Mouse (Mus musculus) embryonic facial prominence, embryonic 15.5 days (tissue): ENCODE results near the gene Slc30a4. TPM values are rescaled to one million over a fixed set of nuclear protein-coding genes. Genes with fewer than 3 reads are reported as not detected.

ENCODE experiments used
- ATAC-seq: fragments of 200-750 bp; cut with Nextera tagmentation; 2 replicates; pipeline ENCODE4 v1.8.0; 2017; ENCODE audit warnings: low read depth, moderate TSS enrichment; ENCODE audit not compliant: insufficient number of reproducible peaks, low FRiP score, low TSS enrichment
- H3K27ac ChIP-seq: fragments of 300-500 bp; sonication (generic); replicated peaks from 2 replicates; pipeline ENCODE4 v1.5.1; 2015; ENCODE audit warnings: mild to moderate bottlenecking, inconsistent platforms
- H3K27me3 ChIP-seq: fragments of 300-500 bp; sonication (generic); 2 replicates; pipeline ENCODE4 v1.6.1; 2015; ENCODE audit warnings: inconsistent platforms
- H3K36me3 ChIP-seq: fragments of 300-500 bp; sonication (generic); 2 replicates; pipeline ENCODE4 v1.6.1; 2015; ENCODE audit warnings: mild to moderate bottlenecking, inconsistent platforms
- H3K4me1 ChIP-seq: fragments of 300-500 bp; sonication (generic); 2 replicates; pipeline ENCODE4 v1.6.1; 2015; ENCODE audit warnings: inconsistent platforms
- H3K4me2 ChIP-seq: fragments of 300-500 bp; sonication (generic); replicated peaks from 2 replicates; pipeline ENCODE4 v1.6.1; 2015; ENCODE audit warnings: mild to moderate bottlenecking, inconsistent platforms
- H3K4me3 ChIP-seq: fragments of 300-500 bp; sonication (generic); replicated peaks from 2 replicates; pipeline ENCODE4 v1.5.1; 2015; ENCODE audit warnings: mild to moderate bottlenecking, inconsistent platforms
- H3K9ac ChIP-seq: fragments of 300-500 bp; sonication (generic); 2 replicates; pipeline ENCODE4 v1.6.1; 2015; ENCODE audit warnings: inconsistent platforms
- H3K9me3 ChIP-seq: fragments of 300-500 bp; sonication (generic); replicated peaks from 2 replicates; pipeline ENCODE4 v1.6.1; 2016; ENCODE audit warnings: inconsistent platforms
- WGBS: fragments of 180-500 bp; shearing (Covaris S2); methylation state at CpG from one replicate; pipeline ENCODE4 v1.1.7; 2015; 5-methylcytosine and 5-hydroxymethylcytosine counted together
- polyA plus RNA-seq: library from polyadenylated mRNA; unstranded; fragments of >200 nt; fragmentation: Nextera tagmentation; extraction: Ambion mirVana; gene quantifications from 2 replicates; pipeline ENCODE4 v1.2.1, GENCODE M21; 2015

Slc30a4 gene
- polyA plus RNA-seq, 1 experiment from 2014 or later, result 10.2 TPM

DNA sequence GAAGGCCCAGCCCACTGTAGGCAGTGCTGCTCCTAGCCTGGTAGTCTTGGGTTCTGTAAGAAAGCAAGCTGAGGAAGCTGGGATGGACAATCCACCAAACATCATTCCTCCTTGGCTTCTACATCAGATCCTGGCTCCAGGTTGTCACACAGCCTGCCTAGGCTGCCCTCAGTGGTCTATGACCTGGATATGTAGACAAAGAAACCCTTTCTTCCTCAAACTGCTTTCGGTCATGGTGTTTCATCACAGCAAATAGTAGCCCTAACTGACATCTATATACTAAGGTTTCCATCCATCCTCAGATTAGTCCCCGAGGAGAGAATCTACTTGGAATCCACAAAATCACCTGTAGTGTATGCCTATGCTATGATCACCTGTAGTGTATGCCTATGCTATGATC is 27.3 kb downstream of the Slc30a4 start:
- Histone ChIP-seq H3K9me3 (no peaks in the 10 kb centered on the region), H3K4me1 (no peaks in the 10 kb centered on the region), H3K4me2 (no peak overlapping the region), H3K36me3 (no peaks in the 10 kb centered on the region), H3K4me3 (no peak overlapping the region), H3K9ac (no peak overlapping the region), H3K27me3 (no peaks in the 10 kb centered on the region), H3K27ac (no peak overlapping the region)
- WGBS, result 82% methylated on average over 2 of the region's 2 CpGs
- ATAC-seq, result no peak

DNA sequence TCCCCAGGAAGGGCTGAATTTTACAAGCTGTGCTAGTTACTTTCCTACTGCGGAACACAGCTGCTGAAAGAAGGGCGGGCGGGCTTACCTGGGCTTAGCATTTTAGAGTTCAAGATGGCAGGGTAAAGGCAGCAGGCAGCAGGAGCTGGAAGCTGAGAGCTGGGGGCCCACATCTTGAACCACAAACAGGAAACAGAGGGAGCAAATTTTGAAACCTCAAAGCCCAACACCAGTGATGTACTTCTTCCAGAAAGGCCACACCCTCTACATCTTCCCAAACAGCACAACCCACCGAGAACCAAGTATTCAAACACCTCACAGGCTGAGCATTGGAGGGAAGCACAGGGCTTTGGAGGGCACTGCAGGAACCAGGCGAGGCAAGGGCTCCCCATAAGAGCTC is 29.6 kb downstream of the Slc30a4 start:
- Histone ChIP-seq H3K4me1 (no peaks in the 10 kb centered on the region), H3K27ac (no peak overlapping the region), H3K9me3 (no peaks in the 10 kb centered on the region), H3K27me3 (no peaks in the 10 kb centered on the region), H3K4me3 (no peak overlapping the region), H3K4me2 (no peak overlapping the region), H3K9ac (no peak overlapping the region), H3K36me3 (no peaks in the 10 kb centered on the region)
- no peak for ATAC-seq
- WGBS, result 66% methylated on average over 5 of the region's 5 CpGs

DNA sequence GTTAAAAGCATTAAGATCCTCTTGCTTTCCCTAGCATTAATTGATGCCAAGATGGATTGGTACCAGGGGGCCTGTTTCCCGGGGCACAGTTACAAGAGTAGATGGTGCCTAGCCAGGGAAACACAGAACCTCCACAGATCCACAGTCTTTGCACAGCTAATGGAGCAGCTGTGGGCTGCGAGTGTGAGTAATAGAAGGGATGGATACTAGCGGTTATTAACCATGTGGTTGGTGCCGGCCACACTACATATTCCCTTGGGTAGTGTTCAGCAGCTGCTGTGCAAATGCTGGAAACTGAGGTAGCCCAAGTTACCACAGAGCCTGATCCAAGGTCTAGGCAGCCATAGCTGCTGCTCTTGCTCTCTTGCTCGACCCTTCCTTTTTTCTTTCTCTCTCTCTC is 30.7 kb downstream of the Slc30a4 start:
- Histone ChIP-seq H3K4me1 (no peaks in the 10 kb centered on the region), H3K36me3 (no peaks in the 10 kb centered on the region), H3K27ac (no peak overlapping the region), H3K9ac (no peak overlapping the region), H3K9me3 (no peaks in the 10 kb centered on the region), H3K4me2 (no peak overlapping the region), H3K27me3 (no peaks in the 10 kb centered on the region), H3K4me3 (no peak overlapping the region)
- WGBS, result 60% methylated on average over 5 of the region's 5 CpGs
- no peak for ATAC-seq

DNA sequence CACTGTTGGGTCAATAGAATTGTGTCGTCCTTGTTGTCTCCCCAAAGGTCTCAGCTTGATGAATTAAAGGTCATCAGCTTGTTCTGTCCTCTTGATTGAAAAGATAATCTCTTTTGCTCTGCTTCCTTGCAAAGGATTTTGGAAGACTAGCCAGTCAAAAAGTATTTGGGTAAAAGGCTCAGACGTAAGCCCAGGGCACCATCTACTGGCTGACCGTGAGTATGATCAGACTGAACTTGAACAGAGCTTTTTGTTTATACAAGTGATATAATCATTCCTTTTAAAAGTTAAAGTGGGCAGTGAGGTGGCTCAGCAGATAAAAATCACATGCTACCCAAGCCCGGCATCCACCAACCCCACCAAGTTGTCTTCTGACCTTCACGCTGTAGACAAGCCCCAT is 34.6 kb downstream of the Slc30a4 start:
- no peak overlapping the region for H3K4me3 ChIP-seq
- no peak overlapping the region for H3K9ac ChIP-seq
- no peak for ATAC-seq
- no peaks in the 10 kb centered on the region for H3K27me3 ChIP-seq
- H3K27ac ChIP-seq, result no peak overlapping the region
- no peaks in the 10 kb centered on the region for H3K36me3 ChIP-seq
- no peaks in the 10 kb centered on the region for H3K9me3 ChIP-seq
- H3K4me2 ChIP-seq, result no peak overlapping the region
- peaks cover 3% of the 10 kb centered on the region; the same call in 1 of the 2 replicates for H3K4me1 ChIP-seq
- WGBS, result 35% methylated on average over 5 of the region's 5 CpGs

DNA sequence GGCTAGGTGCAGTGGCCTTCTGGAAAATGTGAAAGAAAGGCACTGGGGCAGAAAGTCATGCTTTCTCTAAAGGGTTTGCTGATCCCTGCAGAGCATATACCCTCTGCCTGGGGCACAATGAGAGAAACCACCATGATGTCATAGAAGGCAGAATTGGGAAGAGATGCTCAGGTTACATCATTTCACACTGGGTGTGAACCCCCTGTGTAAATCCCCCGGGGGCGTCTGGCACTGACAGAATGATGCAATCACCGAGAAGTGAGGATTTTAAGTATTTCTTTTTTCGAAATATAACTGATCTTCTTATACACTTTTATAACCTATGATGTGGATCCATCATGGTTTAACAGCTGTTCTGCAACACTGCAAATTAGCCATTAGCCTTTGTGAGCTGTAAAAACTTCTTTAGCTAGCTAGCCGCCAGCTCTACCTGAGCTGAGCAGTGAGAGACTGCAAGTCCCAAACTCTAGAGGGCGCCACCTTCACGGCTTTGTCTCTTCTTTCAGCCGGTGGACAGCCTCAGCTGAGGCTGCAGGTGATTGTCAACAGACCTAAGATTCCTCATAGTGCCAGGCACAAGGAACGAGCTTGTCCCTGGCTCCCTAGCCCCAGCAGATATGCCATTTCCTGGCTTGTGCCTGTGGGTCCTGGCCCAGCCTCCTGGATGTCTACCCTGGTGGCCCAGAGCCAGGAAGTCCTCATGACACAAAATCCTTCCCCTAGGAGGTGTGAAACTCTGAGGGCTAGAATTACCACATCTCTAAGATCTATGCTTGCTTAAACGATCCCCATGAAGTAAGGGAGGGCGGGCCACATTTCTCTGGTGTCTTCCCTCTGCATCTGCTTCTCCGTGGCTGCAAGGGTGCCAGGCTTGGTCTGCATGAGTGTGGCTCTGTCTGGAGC is 36.2 kb downstream of the Slc30a4 start:
- Histone ChIP-seq H3K4me2 (no peak overlapping the region), H3K9ac (no peak overlapping the region), H3K4me1 (peaks cover 3% of the 10 kb centered on the region; the same call in 1 of the 2 replicates), H3K4me3 (no peak overlapping the region), H3K36me3 (no peaks in the 10 kb centered on the region), H3K27me3 (no peaks in the 10 kb centered on the region), H3K27ac (no peak overlapping the region), H3K9me3 (no peaks in the 10 kb centered on the region)
- 35% methylated on average over 12 of the region's 12 CpGs for WGBS
- ATAC-seq, result no peak

GRCm38 (mm10) chr2:122665253-122665972 is 37.0 kb downstream of the Slc30a4 start:
- Histone ChIP-seq H3K4me1 (peaks cover 3% of the 10 kb centered on the region; the same call in 1 of the 2 replicates), H3K4me3 (no peak overlapping the region), H3K9me3 (no peaks in the 10 kb centered on the region), H3K9ac (no peak overlapping the region), H3K27me3 (no peaks in the 10 kb centered on the region), H3K36me3 (no peaks in the 10 kb centered on the region), H3K27ac (no peak overlapping the region), H3K4me2 (no peak overlapping the region)
- peak; percentile 2; the same call in 1 of the 2 replicates for ATAC-seq
- 48% methylated on average over 6 of the region's 6 CpGs for WGBS

DNA sequence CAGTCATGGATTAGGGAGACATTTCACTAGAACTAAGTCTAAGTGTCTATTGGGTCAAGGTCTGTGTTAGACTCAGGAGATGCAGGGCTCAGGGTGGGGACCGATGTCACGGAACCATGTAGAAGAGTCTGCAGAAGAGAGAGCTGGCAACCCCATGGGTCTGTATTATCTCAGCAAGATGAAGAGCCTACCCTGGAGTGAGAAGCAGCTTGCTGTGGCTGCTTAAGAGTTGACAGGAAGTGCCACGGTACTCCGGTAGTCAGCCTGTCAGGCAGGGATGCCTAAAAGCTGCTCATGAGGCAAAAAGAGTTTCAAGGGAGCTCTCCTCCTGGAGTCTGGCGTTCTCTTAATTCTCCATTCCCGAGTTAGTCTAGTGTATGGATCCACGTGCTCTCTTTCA is 42.6 kb downstream of the Slc30a4 start:
- Histone ChIP-seq H3K9ac (no peak overlapping the region), H3K4me2 (no peak overlapping the region), H3K36me3 (no peaks in the 10 kb centered on the region), H3K27me3 (no peaks in the 10 kb centered on the region), H3K4me3 (no peak overlapping the region), H3K4me1 (no peaks in the 10 kb centered on the region), H3K9me3 (no peaks in the 10 kb centered on the region), H3K27ac (no peak overlapping the region)
- no peak for ATAC-seq
- WGBS, result 80% methylated on average over 7 of the region's 7 CpGs

DNA sequence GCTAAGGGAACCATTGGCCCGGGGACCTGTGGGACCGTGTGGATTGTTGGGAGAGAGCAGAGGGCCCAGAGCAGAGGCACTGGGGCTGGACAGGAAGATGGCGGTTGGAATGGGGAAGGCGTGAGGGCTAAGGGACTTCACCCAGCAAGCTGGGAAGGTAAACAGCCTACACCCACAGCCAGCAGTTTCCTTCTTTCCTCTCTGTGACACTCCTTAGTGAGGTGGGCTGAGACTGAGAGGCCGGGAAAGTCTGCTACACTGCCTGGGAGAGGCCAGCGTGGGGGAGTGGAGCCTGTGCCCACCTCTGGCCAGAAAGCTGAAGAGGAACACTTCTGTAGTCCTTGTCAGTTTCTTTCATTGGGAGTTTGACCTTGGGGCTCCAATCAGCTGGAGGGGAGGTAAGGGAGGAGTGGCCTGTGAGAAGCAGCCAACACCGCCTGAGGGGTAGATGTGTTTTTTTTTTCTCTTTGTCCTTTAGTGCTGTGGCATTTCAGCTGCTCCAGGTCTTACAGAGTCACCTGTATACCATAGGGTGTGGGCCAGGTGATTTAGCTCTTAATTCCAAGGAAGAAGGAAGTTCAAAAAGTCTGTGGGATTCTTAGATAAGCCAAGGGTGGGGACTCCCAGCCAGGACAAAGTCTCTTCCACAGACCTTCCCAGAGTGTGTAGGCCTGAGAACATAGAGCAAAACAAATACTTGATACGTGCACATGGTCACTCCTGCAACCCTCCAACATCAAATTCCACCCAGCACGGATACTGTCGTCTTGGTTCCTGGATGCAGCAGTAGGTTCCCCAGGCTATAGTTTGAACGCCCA is 44.5 kb downstream of the Slc30a4 start:
- no peaks in the 10 kb centered on the region for H3K4me1 ChIP-seq
- H3K27me3 ChIP-seq, result no peaks in the 10 kb centered on the region
- no peak overlapping the region for H3K4me2 ChIP-seq
- H3K4me3 ChIP-seq, result no peak overlapping the region
- no peak overlapping the region for H3K9ac ChIP-seq
- H3K36me3 ChIP-seq, result no peaks in the 10 kb centered on the region
- ATAC-seq, result no peak
- no peak overlapping the region for H3K27ac ChIP-seq
- H3K9me3 ChIP-seq, result no peaks in the 10 kb centered on the region
- WGBS, result 81% methylated on average over 11 of the region's 11 CpGs

- no peaks in the 10 kb centered on the region for H3K36me3 ChIP-seq
- no peak overlapping the region for H3K9ac ChIP-seq
- 76% methylated on average over 9 of the region's 9 CpGs for WGBS
- H3K27me3 ChIP-seq, result no peaks in the 10 kb centered on the region
- H3K4me3 ChIP-seq, result no peak overlapping the region
- ATAC-seq, result no peak
- no peaks in the 10 kb centered on the region for H3K4me1 ChIP-seq
- H3K27ac ChIP-seq, result no peak overlapping the region
- no peaks in the 10 kb centered on the region for H3K9me3 ChIP-seq
- no peak overlapping the region for H3K4me2 ChIP-seq
These were observed 45.7 kb downstream of the Slc30a4 start for GRCm38 (mm10) chr2:122656767-122657166.

DNA sequence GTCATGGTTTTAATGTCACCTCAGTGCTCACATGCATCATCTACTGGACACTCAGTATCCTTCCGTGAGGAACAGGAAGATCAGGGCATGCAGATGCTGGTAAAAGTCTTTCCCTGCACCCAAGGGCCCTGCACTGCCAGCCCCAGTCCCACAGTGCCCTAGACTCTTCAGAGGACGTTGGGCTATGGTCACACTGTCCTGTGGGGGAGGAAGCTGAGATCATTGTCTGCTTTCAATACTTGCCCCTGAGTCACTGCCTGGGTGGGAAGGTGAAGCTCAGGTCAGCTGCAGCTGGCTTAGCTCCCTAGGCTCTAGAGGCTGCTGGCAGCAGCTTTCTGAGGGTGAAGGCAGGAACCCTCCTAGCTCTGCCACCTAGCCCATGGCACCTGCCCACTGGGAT is 46.4 kb downstream of the Slc30a4 start:
- no peaks in the 10 kb centered on the region for H3K4me1 ChIP-seq
- no peak overlapping the region for H3K4me3 ChIP-seq
- H3K36me3 ChIP-seq, result no peaks in the 10 kb centered on the region
- H3K27me3 ChIP-seq, result no peaks in the 10 kb centered on the region
- WGBS, result 77% methylated on average over 2 of the region's 2 CpGs
- no peak overlapping the region for H3K4me2 ChIP-seq
- H3K9me3 ChIP-seq, result no peaks in the 10 kb centered on the region
- H3K27ac ChIP-seq, result no peak overlapping the region
- ATAC-seq, result peak; percentile 54; the same call in 1 of the 2 replicates
- H3K9ac ChIP-seq, result no peak overlapping the region
